Mouse (Mus musculus) testis, adult 2 months (tissue): ENCODE data around the gene Kcnd2. TPM values are rescaled to one million over a fixed set of nuclear protein-coding genes. Genes with fewer than 3 reads are reported as not detected.

Source experiments
- H3K27ac ChIP-seq: fragments of 200-500 bp; 2 replicates; pipeline ENCODE4 v1.5.1; 2012; ENCODE audit warnings: low read depth, low read length; ENCODE audit not compliant: control insufficient read depth, insufficient read depth
- H3K27me3 ChIP-seq: fragments of 200-500 bp; 2 replicates; pipeline ENCODE4 v1.6.1; 2012; ENCODE audit warnings: mild to moderate bottlenecking, low read length, moderate library complexity; ENCODE audit not compliant: control insufficient read depth, insufficient read depth
- H3K36me3 ChIP-seq: fragments of 200-500 bp; 2 replicates; pipeline ENCODE4 v1.6.1; 2012; ENCODE audit warnings: mild to moderate bottlenecking, low read length; ENCODE audit not compliant: control insufficient read depth, insufficient read depth
- H3K4me1 ChIP-seq: fragments of 200-500 bp; 2 replicates; pipeline ENCODE4 v1.6.1; 2012; ENCODE audit warnings: low read length; ENCODE audit not compliant: control insufficient read depth, insufficient read depth
- H3K4me3 ChIP-seq: fragments of 200-500 bp; 2 replicates; pipeline ENCODE4 v1.5.1; 2012; ENCODE audit warnings: low read depth, mild to moderate bottlenecking, low read length, moderate library complexity, mixed read lengths; ENCODE audit not compliant: control insufficient read depth
- CTCF ChIP-seq: fragments of 200-500 bp; IDR thresholded peaks from 2 replicates; pipeline ENCODE4 v1.5.1; 2012; ENCODE audit warnings: low read depth, mild to moderate bottlenecking, inconsistent platforms, low read length, moderate library complexity; ENCODE audit not compliant: control insufficient read depth, insufficient read depth, insufficient replicate concordance
- POLR2A ChIP-seq: fragments of 200-500 bp; IDR thresholded peaks from 2 replicates; pipeline ENCODE4 v1.6.1; 2012; ENCODE audit warnings: low read depth, mild to moderate bottlenecking, inconsistent platforms, low read length, moderate library complexity; ENCODE audit not compliant: control insufficient read depth
- polyA plus RNA-seq: library from polyadenylated mRNA; depleted of rRNA; stranded (reverse); fragments of >200 nt; gene quantifications from 2 replicates; pipeline ENCODE4 v1.2.3, GENCODE M21; 2012

Kcnd2 gene
- polyA plus RNA-seq, 1 experiment: 0.10 TPM

- Histone ChIP-seq H3K4me3 (no peak overlapping the region), H3K36me3 (no peaks in the 10 kb centered on the region), H3K4me1 (no peaks in the 10 kb centered on the region), H3K27me3 (no peaks in the 10 kb centered on the region), H3K27ac (no peak overlapping the region)
- TF ChIP-seq CTCF (no peak), POLR2A (no peak)
These were observed 477.6 kb downstream of the Kcnd2 start for GRCm38 (mm10) chr6:21692861-21693350.

GRCm38 (mm10) chr6:21697641-21698040 lies 482.3 kb downstream of the Kcnd2 start:
- TF ChIP-seq POLR2A: no peak
- TF ChIP-seq CTCF: no peak

DNA sequence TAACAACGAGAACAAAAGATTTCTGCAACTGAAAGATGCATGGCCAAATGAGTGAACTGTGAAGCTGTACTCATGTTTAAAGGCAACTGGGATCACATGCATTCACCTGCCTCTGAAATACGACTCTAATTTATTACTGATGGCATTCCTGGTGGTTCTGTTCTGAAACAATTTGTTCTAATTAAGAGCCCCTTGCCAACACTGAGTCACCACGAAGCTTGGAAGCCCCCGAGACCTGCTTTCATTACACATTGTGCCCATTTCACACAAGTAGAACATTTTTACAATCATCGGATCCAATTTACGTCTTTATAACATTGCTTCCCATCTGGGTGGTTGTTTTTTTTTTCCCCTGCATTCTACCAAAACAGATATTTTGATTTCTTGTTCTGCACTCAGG lies 485.8 kb downstream of the Kcnd2 start:
- no peak for TF ChIP-seq POLR2A
- TF ChIP-seq CTCF: no peak
- H3K27me3 ChIP-seq: no peaks in the 10 kb centered on the region
- no peaks in the 10 kb centered on the region for H3K36me3 ChIP-seq
- H3K4me1 ChIP-seq: no peaks in the 10 kb centered on the region
- no peak overlapping the region for H3K4me3 ChIP-seq
- no peak overlapping the region for H3K27ac ChIP-seq

More at GRCm38 (mm10) chr6:21697641-21698040, 482.3 kb downstream of the Kcnd2 start:
- no peak overlapping the region for H3K27ac ChIP-seq
- H3K4me1 ChIP-seq: no peaks in the 10 kb centered on the region
- H3K27me3 ChIP-seq: no peaks in the 10 kb centered on the region
- H3K36me3 ChIP-seq: no peaks in the 10 kb centered on the region
- H3K4me3 ChIP-seq: no peak overlapping the region

DNA sequence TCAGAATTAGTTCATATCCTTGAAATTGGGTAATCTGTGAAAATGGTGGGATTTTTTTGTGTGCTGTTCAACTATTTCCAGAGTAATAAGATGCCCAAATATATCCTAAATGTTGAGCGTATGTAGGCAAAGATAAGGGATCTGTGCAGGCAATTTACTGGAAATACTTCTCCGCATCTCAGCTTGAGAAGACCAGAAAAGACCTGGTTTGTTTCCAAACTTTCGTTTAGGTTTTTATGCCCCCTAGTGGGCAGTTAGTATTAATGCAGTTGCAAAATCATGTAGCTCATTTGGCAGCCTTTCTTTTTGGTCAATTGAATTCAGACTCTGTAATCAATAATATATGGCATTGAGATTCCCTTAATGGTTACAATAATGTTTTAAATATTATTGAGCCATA lies 493.9 kb downstream of the Kcnd2 start:
- TF ChIP-seq CTCF (no peak), POLR2A (no peak)
- Histone ChIP-seq H3K36me3 (no peaks in the 10 kb centered on the region), H3K4me1 (no peaks in the 10 kb centered on the region), H3K27ac (no peak overlapping the region), H3K4me3 (no peak overlapping the region), H3K27me3 (no peaks in the 10 kb centered on the region)

DNA sequence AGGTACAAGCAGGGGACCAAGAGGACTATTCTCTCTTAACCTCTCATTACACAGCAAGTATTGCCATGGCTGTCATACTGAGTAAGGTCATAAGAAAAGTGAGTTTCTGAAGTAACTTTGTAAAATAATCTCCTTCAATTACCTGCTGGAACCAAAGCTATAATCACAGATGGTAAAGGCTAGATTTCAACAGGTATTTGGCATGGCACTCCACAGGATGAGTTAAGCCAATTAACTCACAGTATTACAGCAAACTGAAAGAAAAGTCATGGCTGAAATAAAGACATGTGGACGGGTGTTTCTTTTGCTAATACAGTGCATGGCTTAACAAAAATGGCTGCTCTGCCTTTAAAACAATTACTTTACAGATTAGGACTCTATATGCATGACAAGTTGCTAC lies 503.8 kb downstream of the Kcnd2 start:
- TF ChIP-seq CTCF: no peak
- Histone ChIP-seq H3K4me3 (no peak overlapping the region), H3K36me3 (no peaks in the 10 kb centered on the region), H3K27ac (no peak overlapping the region), H3K4me1 (no peaks in the 10 kb centered on the region), H3K27me3 (no peaks in the 10 kb centered on the region)

- TF ChIP-seq CTCF (no peak), POLR2A (no peak)
- Histone ChIP-seq H3K36me3 (no peaks in the 10 kb centered on the region), H3K27me3 (no peaks in the 10 kb centered on the region), H3K4me3 (no peak overlapping the region), H3K4me1 (no peaks in the 10 kb centered on the region), H3K27ac (no peak overlapping the region)
These were observed 506.9 kb downstream of the Kcnd2 start for GRCm38 (mm10) chr6:21722238-21722637.

GRCm38 (mm10) chr6:21740606-21741005 lies 525.3 kb downstream of the Kcnd2 start:
- Histone ChIP-seq H3K27me3 (no peaks in the 10 kb centered on the region), H3K4me3 (no peak overlapping the region), H3K36me3 (no peaks in the 10 kb centered on the region), H3K4me1 (no peaks in the 10 kb centered on the region), H3K27ac (no peak overlapping the region)
- TF ChIP-seq POLR2A: no peak
- TF ChIP-seq CTCF: no peak
